Mouse (Mus musculus) ES-Bruce4 (cell line): Measurements from ENCODE around the gene Nexn.

ENCODE experiments used
- CTCF ChIP-seq: IDR thresholded peaks from one replicate; pipeline ENCODE4 v1.8.1; 2011; ENCODE audit warnings: low read depth, low read length
- EP300 ChIP-seq: IDR thresholded peaks from 2 replicates; pipeline ENCODE4 v1.6.1; 2011; ENCODE audit warnings: low read depth, low read length; ENCODE audit not compliant: insufficient read depth
- POLR2A ChIP-seq: IDR thresholded peaks from one replicate; pipeline ENCODE4 v1.8.1; 2011; ENCODE audit warnings: low read length; ENCODE audit not compliant: insufficient read depth

GRCm38 (mm10) chr3:152272974-152273685 is 7.0 kb upstream of the Nexn start:
- TF ChIP-seq CTCF (no peak), POLR2A (no peak), EP300 (no peak)
